Mouse (Mus musculus) heart, embryonic 14.5 days (tissue): ENCODE data around the gene Cldnd2. TPM values are rescaled to one million over a fixed set of nuclear protein-coding genes. Genes with fewer than 3 reads are reported as not detected.

ENCODE experiments used
- ATAC-seq: fragments of 200-750 bp; cut with Nextera tagmentation; 2 replicates; pipeline ENCODE4 v1.8.0; 2017; ENCODE audit warnings: low read depth, moderate TSS enrichment; ENCODE audit not compliant: insufficient number of reproducible peaks, insufficient read depth, low FRiP score
- H3K27ac ChIP-seq, 2 experiments: fragments of 200-500 bp in 1 of 2; fragments of 300-500 bp in 1 of 2; sonication (generic) in 1 of 2; replicated peaks in 1 of 2; 2 replicates each; pipeline ENCODE4 v1.5.1; 2012 to 2014; ENCODE audit warnings: low read depth in 2 of 2, low read length in 2 of 2, control low read depth in 1 of 2, mild to moderate bottlenecking in 1 of 2, mixed read lengths in 1 of 2; ENCODE audit not compliant: control insufficient read depth in 1 of 2, insufficient read depth in 1 of 2
- H3K27me3 ChIP-seq: fragments of 300-500 bp; sonication (generic); 2 replicates; pipeline ENCODE4 v1.6.1; 2014; ENCODE audit warnings: mild to moderate bottlenecking, low read length, control low read depth; ENCODE audit not compliant: control insufficient read depth, insufficient read depth
- H3K36me3 ChIP-seq: fragments of 300-500 bp; sonication (generic); 2 replicates; pipeline ENCODE4 v1.6.1; 2014; ENCODE audit warnings: mild to moderate bottlenecking, control low read depth, low read length, mixed read lengths; ENCODE audit not compliant: control insufficient read depth, insufficient read depth
- H3K4me1 ChIP-seq, 2 experiments: fragments of 200-500 bp in 1 of 2; fragments of 300-500 bp in 1 of 2; sonication (generic) in 1 of 2; 2 replicates each; pipeline ENCODE4 v1.6.1; 2012 to 2014; ENCODE audit warnings: low read length in 2 of 2, control low read depth in 1 of 2, mixed read lengths in 1 of 2; ENCODE audit not compliant: control insufficient read depth in 2 of 2, insufficient read depth in 2 of 2
- H3K4me2 ChIP-seq: fragments of 300-500 bp; sonication (generic); 2 replicates; pipeline ENCODE4 v1.6.1; 2014; ENCODE audit warnings: mild to moderate bottlenecking, low read length
- H3K4me3 ChIP-seq, 2 experiments: fragments of 200-500 bp in 1 of 2; fragments of 300-500 bp in 1 of 2; sonication (generic) in 1 of 2; 2 replicates each; pipeline ENCODE4 v1.5.1; 2012 to 2014; ENCODE audit warnings: low read length in 2 of 2, mild to moderate bottlenecking in 2 of 2, control low read depth in 1 of 2, low read depth in 1 of 2, moderate library complexity in 1 of 2; ENCODE audit not compliant: control insufficient read depth in 1 of 2, insufficient read depth in 1 of 2
- H3K9ac ChIP-seq: fragments of 300-500 bp; sonication (generic); 2 replicates; pipeline ENCODE4 v1.6.1; 2014; ENCODE audit warnings: mild to moderate bottlenecking, low read length
- H3K9me3 ChIP-seq: fragments of 300-500 bp; sonication (generic); 2 replicates; pipeline ENCODE4 v1.6.1; 2016; ENCODE audit warnings: low read length, control low read depth; ENCODE audit not compliant: control insufficient read depth
- WGBS: fragments of 180-500 bp; shearing (Covaris S2); extraction: QIAGEN DNeasy Blood & Tissue Kit; methylation state at CpG from one replicate; pipeline ENCODE4 v1.1.7; 2014; 5-methylcytosine and 5-hydroxymethylcytosine counted together
- polyA plus RNA-seq: library from polyadenylated mRNA; unstranded; fragments of >200 nt; fragmentation: Nextera tagmentation; extraction: Ambion mirVana; gene quantifications from 2 replicates; pipeline ENCODE4 v1.2.1, GENCODE M21; 2014

Cldnd2 gene
- polyA plus RNA-seq, 1 experiment from 2014 or later: not detected

GRCm38 (mm10) chr7:43462851-43463250 lies 22.3 kb downstream of the Cldnd2 start, which contains the start of gene Vsig10l:
Gene Vsig10l (plus strand): TSS chr7:43463151.
- H3K36me3 ChIP-seq: peaks cover 3% of the 10 kb centered on the region
- H3K27me3 ChIP-seq: no peaks in the 10 kb centered on the region; the same call in 1 of the 2 replicates
- no peak within 1 kb of the TSS for H3K9ac ChIP-seq
- H3K4me2 ChIP-seq: no peak within 1 kb of the TSS
- no peak within 1 kb of the TSS for H3K27ac ChIP-seq
- peaks cover 7 to 11% of the 10 kb centered on the region in 2 experiments; a peak in 1 of 4 replicates for H3K4me1 ChIP-seq
- H3K4me3 ChIP-seq: no peak within 1 kb of the TSS
- no peak for ATAC-seq
- 60% methylated on average over 4 of the region's 4 CpGs for WGBS
- no peaks in the 10 kb centered on the region for H3K9me3 ChIP-seq

GRCm38 (mm10) chr7:43463976-43464375 lies 23.4 kb downstream of the Cldnd2 start:
- Histone ChIP-seq H3K27me3 (no peaks in the 10 kb centered on the region; the same call in 1 of the 2 replicates), H3K4me2 (no peak overlapping the region), H3K36me3 (no peaks in the 10 kb centered on the region), H3K27ac (no peak overlapping the region), H3K4me3 (no peak overlapping the region), H3K9ac (no peak overlapping the region), H3K4me1 (peaks cover 7 to 11% of the 10 kb centered on the region in 2 experiments; a peak in 1 of 4 replicates), H3K9me3 (no peaks in the 10 kb centered on the region)
- ATAC-seq: no peak
- WGBS: 80% methylated on average over 7 of the region's 7 CpGs

- Histone ChIP-seq H3K36me3 (no peaks in the 10 kb centered on the region), H3K9ac (peak overlapping the region; percentile 67), H3K4me1 (peaks cover 7 to 11% of the 10 kb centered on the region in 2 experiments; a peak in 1 of 4 replicates), H3K4me2 (peak overlapping the region; percentile 96), H3K4me3 (peak overlapping the region; percentile 44 to 50), H3K27ac (no peak overlapping the region), H3K27me3 (no peaks in the 10 kb centered on the region; the same call in 1 of the 2 replicates), H3K9me3 (no peaks in the 10 kb centered on the region)
- WGBS: 7% methylated on average over 35 of the region's 35 CpGs
- ATAC-seq: peak; percentile 78
Measured at GRCm38 (mm10) chr7:43464864-43465343, 24.3 kb downstream of the Cldnd2 start.

GRCm38 (mm10) chr7:43465344-43466098 lies 24.9 kb downstream of the Cldnd2 start:
- 0 out of 4 replicates have a peak overlapping the region, but pooled peaks of 1 of the 2 experiments have one; percentile 1 for H3K27ac ChIP-seq
- WGBS: under 1% methylated on average over 33 of the region's 33 CpGs

DNA sequence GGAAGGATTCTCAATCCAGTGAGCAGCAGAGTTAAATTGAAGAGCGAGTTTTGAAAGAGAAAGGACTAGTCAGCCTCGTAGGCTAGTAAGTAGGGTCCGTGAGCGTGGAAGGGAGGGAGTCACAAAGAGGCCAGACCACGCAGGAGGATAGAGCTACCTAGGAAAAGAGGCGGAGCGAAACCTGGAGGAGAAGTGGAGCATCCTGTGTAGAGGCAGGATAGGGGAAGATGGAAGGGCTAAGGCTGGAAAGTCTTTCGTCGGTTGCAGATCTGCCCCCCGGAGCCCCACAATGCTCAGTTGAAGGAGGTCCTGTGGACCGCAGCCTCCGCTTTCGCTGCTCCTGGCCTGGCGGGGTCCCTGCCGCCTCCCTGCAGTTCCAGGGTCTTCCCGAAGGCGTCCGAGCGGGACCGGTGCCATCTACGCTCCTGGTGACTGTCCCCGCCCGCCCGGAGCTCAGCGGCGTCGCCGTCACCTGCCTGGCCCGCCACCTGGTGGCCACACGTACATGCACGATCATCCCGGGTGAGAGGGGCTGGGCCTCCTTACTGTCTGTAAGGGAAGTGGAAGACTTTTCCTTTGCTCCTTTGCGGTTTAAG lies 25.6 kb downstream of the Cldnd2 start:
- peak; percentile 62 for ATAC-seq
- no peaks in the 10 kb centered on the region for H3K36me3 ChIP-seq
- peak overlapping the region; percentile 96 for H3K4me2 ChIP-seq
- H3K4me1 ChIP-seq: peaks cover 7 to 11% of the 10 kb centered on the region in 2 experiments; a peak in 1 of 4 replicates
- peak overlapping the region; percentile 67 for H3K9ac ChIP-seq
- H3K27ac ChIP-seq: 0 out of 4 replicates have a peak overlapping the region, but pooled peaks of 1 of the 2 experiments have one; percentile 1
- peak overlapping the region; percentile 44 to 50 for H3K4me3 ChIP-seq
- under 1% methylated on average over 33 of the region's 33 CpGs for WGBS
- no peaks in the 10 kb centered on the region; the same call in 1 of the 2 replicates for H3K27me3 ChIP-seq
- no peaks in the 10 kb centered on the region for H3K9me3 ChIP-seq

More at GRCm38 (mm10) chr7:43465344-43466098, 24.9 kb downstream of the Cldnd2 start:
- Histone ChIP-seq H3K9ac (peak overlapping the region; percentile 67), H3K4me1 (peaks cover 7 to 11% of the 10 kb centered on the region in 2 experiments; a peak in 1 of 4 replicates), H3K27me3 (no peaks in the 10 kb centered on the region; the same call in 1 of the 2 replicates), H3K4me2 (peak overlapping the region; percentile 96), H3K9me3 (no peaks in the 10 kb centered on the region), H3K4me3 (peak overlapping the region; percentile 44 to 50), H3K36me3 (no peaks in the 10 kb centered on the region)
- ATAC-seq: peak; percentile 76

DNA sequence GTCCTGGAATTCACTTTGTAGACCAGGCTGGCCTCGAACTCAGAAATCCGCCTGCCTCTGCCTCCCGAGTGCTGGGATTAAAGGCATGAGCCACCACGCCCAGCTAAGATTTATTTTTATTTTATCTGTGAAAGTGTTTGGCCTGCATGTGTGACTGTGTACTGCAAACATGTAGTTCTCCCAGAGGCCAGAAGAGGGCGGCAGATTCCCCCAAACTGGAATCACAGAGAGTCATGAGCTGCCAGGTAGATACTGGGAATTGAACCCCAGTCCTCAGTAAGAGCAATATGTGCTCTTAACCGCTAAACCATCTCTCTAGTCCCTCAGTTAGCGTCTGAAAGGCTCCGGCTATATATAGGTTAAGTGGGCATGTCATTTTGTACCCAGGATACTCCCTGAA lies 29.8 kb downstream of the Cldnd2 start:
- H3K4me3 ChIP-seq: no peak overlapping the region
- H3K4me1 ChIP-seq: peaks cover 5 to 8% of the 10 kb centered on the region in 2 experiments; a peak in 1 of 4 replicates
- no peaks in the 10 kb centered on the region for H3K9me3 ChIP-seq
- H3K36me3 ChIP-seq: no peaks in the 10 kb centered on the region
- H3K27ac ChIP-seq: no peak overlapping the region
- H3K4me2 ChIP-seq: no peak overlapping the region
- no peak overlapping the region for H3K9ac ChIP-seq
- ATAC-seq: no peak
- WGBS: 41% methylated on average over 8 of the region's 8 CpGs
- H3K27me3 ChIP-seq: peaks cover 10% of the 10 kb centered on the region

DNA sequence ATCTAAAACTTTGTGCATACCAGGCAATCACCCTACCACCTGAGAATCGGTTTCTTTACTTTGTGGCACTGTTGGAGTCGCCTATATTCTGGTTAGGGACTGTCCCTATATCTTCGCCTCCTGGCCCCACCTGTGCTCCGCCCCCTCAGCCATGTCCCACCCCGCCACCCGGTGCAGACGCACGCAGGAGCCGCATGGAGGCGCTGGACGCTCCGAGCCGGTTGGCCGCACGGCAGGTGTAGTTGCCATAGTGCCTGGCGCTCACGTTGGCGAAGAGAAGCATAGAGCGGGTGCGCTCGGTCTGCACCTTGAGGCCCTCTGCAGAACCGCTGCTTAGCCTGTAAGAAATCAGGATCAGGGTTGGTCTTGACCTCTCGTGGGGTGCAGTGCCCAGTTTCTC lies 35.1 kb downstream of the Cldnd2 start:
- Histone ChIP-seq H3K36me3 (no peaks in the 10 kb centered on the region), H3K4me2 (no peak overlapping the region), H3K4me1 (no peaks in the 10 kb centered on the region), H3K27me3 (peaks cover 47% of the 10 kb centered on the region), H3K9me3 (no peaks in the 10 kb centered on the region), H3K4me3 (no peak overlapping the region), H3K9ac (no peak overlapping the region), H3K27ac (no peak overlapping the region)
- no peak for ATAC-seq
- WGBS: 7% methylated on average over 23 of the region's 23 CpGs
